Mouse (Mus musculus): ENCODE measurements around the gene Naa60. TPM values are rescaled to one million over a fixed set of nuclear protein-coding genes. Genes with fewer than 3 reads are reported as not detected.

The Naa60 gene
- total RNA-seq, 2 experiments from 2014 or later: 97.5 to 98.2 TPM

Small RNAs within 50 kb of the gene (microRNA-seq; reads per million reads assigned to microRNA genes)
- gene Gm23493: not detected

Other genes with a start within 250 kb of the Naa60 start
- not detected for gene Mefv, start 154.3 kb upstream of the Naa60 start, total RNA-seq (2021)
- gene Zfp263, start 128.3 kb upstream of the Naa60 start, total RNA-seq (2021): 10 to 100 TPM; 24.9 to 26.9 TPM
- not detected for gene Olfr15, start 41.5 kb upstream of the Naa60 start, total RNA-seq (2021)
- 1 to 10 TPM; 5.9 to 6.1 TPM for gene Zfp174, start 25.1 kb upstream of the Naa60 start, total RNA-seq (2021)
- gene Zfp597, start 12.2 kb downstream of the Naa60 start, total RNA-seq (2021): 10 to 100 TPM; 32.6 to 34.9 TPM
- gene Gm20695, start 12.3 kb downstream of the Naa60 start, total RNA-seq (2021): 1 to 10 TPM in 1 of 2 experiments, under 1 TPM in 1; 0.64 to 1.3 TPM
- gene 1700037C18Rik, start 36.3 kb downstream of the Naa60 start, total RNA-seq (2021): 1 to 10 TPM; 7.0 to 9.4 TPM
- gene Cluap1, start 36.4 kb downstream of the Naa60 start, total RNA-seq (2021): 10 to 100 TPM; 34.9 to 41.9 TPM
- 1 to 10 TPM; 2.6 to 2.9 TPM for gene Nlrc3, start 104.3 kb downstream of the Naa60 start, total RNA-seq (2021)
- 10 to 100 TPM; 78.6 to 91.6 TPM for gene Slx4, start 131.4 kb downstream of the Naa60 start, total RNA-seq (2021)
- not detected for gene Dnase1, start 164.6 kb downstream of the Naa60 start, total RNA-seq (2021)
- gene Trap1, start 205.5 kb downstream of the Naa60 start, total RNA-seq (2021): 10 to 100 TPM; 57.3 to 63.1 TPM

All from left cerebral cortex, postnatal 4 days (tissue).